Comparison of ENCODE assay signal across 9 mouse cellular contexts in genomic region chr10:120938077-120938903, GRCm38 (mm10). TPM values are rescaled to one million over a fixed set of nuclear protein-coding genes. Genes with fewer than 3 reads are reported as not detected.
DNase-seq lines count a peak whose midpoint lies in the region; ATAC-seq lines count a peak whose summit lies in the region.
"Had no signal": no experiment of that assay in that cellular context is flagged by ENCODE, and none has a peak within 500 bp of the region (broad histone marks: within the 10 kb centered on the region; RNA-seq: fewer than 3 reads in every experiment).

No protein-coding gene starts in this region.

- ATAC-seq in midbrain, embryonic 12.5 days (ENCODE audit: low FRiP score, low read depth), result 0 out of 2 replicates have a peak, but pooled peaks have one; percentile 19

- DNase-seq in testis, postnatal 10 days (ENCODE audit: low spot score), result peak; percentile 65
- DNase-seq in testis, postnatal 14 days (ENCODE audit: low spot score), result no peak
- DNase-seq in adrenal gland, postnatal 14 days, result peak; percentile 57
- peak; percentile 39 for DNase-seq in embryonic facial prominence, embryonic 10.5 days (ENCODE audit: low spot score)
- peak; percentile 70 for DNase-seq in heart, postnatal 4 days
- peak; percentile 62 to 65 for DNase-seq in left cerebral cortex, adult 18-20 months (ENCODE audit: low spot score in 2 of 2)
- no peak for DNase-seq in urinary bladder, adult 2 months (ENCODE audit: low spot score)

- no peaks in the 10 kb centered on the region for H3K9me3 ChIP-seq in embryonic facial prominence, embryonic 10.5 days
- H3K9me3 ChIP-seq in midbrain, embryonic 12.5 days, result no peaks in the 10 kb centered on the region

- no peaks in the 10 kb centered on the region for H3K4me1 ChIP-seq in embryonic facial prominence, embryonic 10.5 days
- H3K4me1 ChIP-seq in midbrain, embryonic 12.5 days, result no peaks in the 10 kb centered on the region

- WGBS in embryonic facial prominence, embryonic 10.5 days, result 60% methylated on average over 19 of the region's 19 CpGs
- WGBS in midbrain, embryonic 12.5 days, result 53% methylated on average over 19 of the region's 19 CpGs

- H3K9ac ChIP-seq in midbrain, embryonic 12.5 days (replicated peaks), result no peak overlapping the region

- H3K27ac ChIP-seq in embryonic facial prominence, embryonic 10.5 days (replicated peaks), result no peak overlapping the region
- H3K27ac ChIP-seq in midbrain, embryonic 12.5 days (replicated peaks), result no peak overlapping the region

- 0 out of 2 replicates have a peak, but pooled peaks cover 3% of the 10 kb centered on the region for H3K36me3 ChIP-seq in embryonic facial prominence, embryonic 10.5 days (replicated peaks)
- no peaks in the 10 kb centered on the region; the same call in 1 of the 2 replicates for H3K36me3 ChIP-seq in midbrain, embryonic 12.5 days

- no peak overlapping the region for H3K4me3 ChIP-seq in embryonic facial prominence, embryonic 10.5 days
- H3K4me3 ChIP-seq in midbrain, embryonic 12.5 days, result no peak overlapping the region
- H3K4me3 ChIP-seq: erythroblast, embryonic 14.5 days had no signal

- no peak overlapping the region for H3K4me2 ChIP-seq in midbrain, embryonic 12.5 days (replicated peaks)

- no peaks in the 10 kb centered on the region for H3K27me3 ChIP-seq in embryonic facial prominence, embryonic 10.5 days (replicated peaks; ENCODE audit: low read depth, poor library complexity, severe bottlenecking)
- no peaks in the 10 kb centered on the region for H3K27me3 ChIP-seq in midbrain, embryonic 12.5 days

RNA-seq across cellular contexts. Expression of gene Msrb3, which starts 39.4 kb away (rescaled TPM):
- total RNA-seq in adrenal gland, postnatal 14 days (2021), result 37.0 and 40.0 TPM in 2 replicates
- polyA plus RNA-seq in embryonic facial prominence, embryonic 10.5 days (2016; fragmentation: Nextera tagmentation; extraction: Ambion mirVana), result 3.4 and 3.6 TPM in 2 replicates
- 100 to 1,000 TPM; 154 to 177 TPM for total RNA-seq in heart, postnatal 4 days (2021)
- 1 to 10 TPM; 7.3 TPM for total RNA-seq in left cerebral cortex, adult 18-20 months (2021)
- polyA plus RNA-seq in midbrain, embryonic 12.5 days (2016; fragmentation: Nextera tagmentation; extraction: Ambion mirVana), result 3.6 and 4.4 TPM in 2 replicates
- polyA plus RNA-seq in urinary bladder, adult 2 months (2012; rRNA removed), result 142 and 145 TPM in 2 replicates
- polyA plus RNA-seq: erythroblast, embryonic 14.5 days had no signal

RNA-seq across cellular contexts. Expression of gene Lemd3, which starts 40.8 kb away (rescaled TPM):
- 20.5 and 21.7 TPM in 2 replicates for total RNA-seq in adrenal gland, postnatal 14 days (2021)
- 2.5 and 2.8 TPM in 2 replicates for polyA plus RNA-seq in embryonic facial prominence, embryonic 10.5 days (2016; fragmentation: Nextera tagmentation; extraction: Ambion mirVana)
- total RNA-seq in heart, postnatal 4 days (2021), result 10 to 100 TPM; 14.4 to 17.1 TPM
- total RNA-seq in left cerebral cortex, adult 18-20 months (2021), result 10 to 100 TPM; 37.1 to 41.3 TPM
- 4.9 and 5.5 TPM in 2 replicates for polyA plus RNA-seq in midbrain, embryonic 12.5 days (2016; fragmentation: Nextera tagmentation; extraction: Ambion mirVana)
- 7.9 and 8.2 TPM in 2 replicates for polyA plus RNA-seq in urinary bladder, adult 2 months (2012; rRNA removed)

Comparison
In these comparisons a context has a peak if more than half of its experiments do, and no peak if none do; other contexts are left out.
1. DNase-seq: peak in testis, postnatal 10 days (single experiment), adrenal gland, postnatal 14 days (single experiment), embryonic facial prominence, embryonic 10.5 days (single experiment), heart, postnatal 4 days (single experiment) and left cerebral cortex, adult 18-20 months (2 of 2); none in testis, postnatal 14 days (single experiment) and urinary bladder, adult 2 months (single experiment).